Mouse (Mus musculus) effector memory CD4-positive, alpha-beta T cell, adult 5 months (primary cell): ENCODE data around the gene Ddx52. TPM values are rescaled to one million over a fixed set of nuclear protein-coding genes. Genes with fewer than 3 reads are reported as not detected.

Experiments used
- polyA plus RNA-seq: library from polyadenylated mRNA; unstranded; fragments of 100-300 nt; shearing (Covaris generic); gene quantifications from one replicate; pipeline ENCODE4 v1.2.1, GENCODE M21; 2017

The Ddx52 gene
- polyA plus RNA-seq = 47.9 TPM

DNA sequence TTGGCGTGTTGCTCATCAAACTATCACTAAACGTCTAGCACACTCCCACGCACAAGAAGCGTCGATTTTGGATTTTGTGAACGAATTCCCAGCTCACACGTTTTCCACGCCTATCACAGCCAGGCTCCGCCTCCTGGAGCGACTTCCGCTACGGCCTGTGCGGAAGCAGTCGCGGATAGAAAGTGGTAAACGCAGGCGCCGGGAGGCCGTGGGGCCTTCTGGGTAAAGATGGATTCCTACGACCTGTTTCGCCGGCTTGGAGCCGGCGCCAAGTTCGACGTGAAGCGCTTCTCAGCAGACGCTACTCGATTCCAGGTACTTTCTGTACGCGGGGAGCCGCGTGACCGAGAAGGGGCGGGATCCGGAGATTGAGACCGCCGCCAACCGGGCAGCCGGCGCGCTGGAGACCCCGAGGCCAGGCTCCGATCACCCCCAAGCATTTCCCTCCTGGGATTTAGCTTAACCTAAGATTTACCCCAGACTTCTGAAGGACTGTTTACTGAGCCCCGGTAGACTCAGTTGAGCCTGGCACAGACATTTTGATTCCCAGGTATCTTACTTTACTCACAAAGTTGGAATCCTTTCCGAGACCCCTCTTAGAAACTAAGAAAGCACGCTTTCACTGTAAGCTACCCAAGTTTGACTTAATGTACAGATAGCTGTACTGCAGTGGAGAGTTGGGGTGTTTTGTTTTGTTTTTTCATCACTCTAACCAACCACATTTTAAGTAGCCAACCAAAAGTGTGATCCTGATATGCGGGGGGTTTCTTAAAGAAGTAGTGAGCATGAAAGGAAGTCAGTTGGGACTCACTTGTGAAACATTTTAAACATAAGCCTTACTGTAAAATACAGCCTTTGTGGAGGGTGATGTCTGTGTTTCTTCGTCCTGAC lies at the start of gene Ddx52:
Ddx52 (plus strand) TSS at position 113 of the 891 bp plus-strand sequence.

DNA sequence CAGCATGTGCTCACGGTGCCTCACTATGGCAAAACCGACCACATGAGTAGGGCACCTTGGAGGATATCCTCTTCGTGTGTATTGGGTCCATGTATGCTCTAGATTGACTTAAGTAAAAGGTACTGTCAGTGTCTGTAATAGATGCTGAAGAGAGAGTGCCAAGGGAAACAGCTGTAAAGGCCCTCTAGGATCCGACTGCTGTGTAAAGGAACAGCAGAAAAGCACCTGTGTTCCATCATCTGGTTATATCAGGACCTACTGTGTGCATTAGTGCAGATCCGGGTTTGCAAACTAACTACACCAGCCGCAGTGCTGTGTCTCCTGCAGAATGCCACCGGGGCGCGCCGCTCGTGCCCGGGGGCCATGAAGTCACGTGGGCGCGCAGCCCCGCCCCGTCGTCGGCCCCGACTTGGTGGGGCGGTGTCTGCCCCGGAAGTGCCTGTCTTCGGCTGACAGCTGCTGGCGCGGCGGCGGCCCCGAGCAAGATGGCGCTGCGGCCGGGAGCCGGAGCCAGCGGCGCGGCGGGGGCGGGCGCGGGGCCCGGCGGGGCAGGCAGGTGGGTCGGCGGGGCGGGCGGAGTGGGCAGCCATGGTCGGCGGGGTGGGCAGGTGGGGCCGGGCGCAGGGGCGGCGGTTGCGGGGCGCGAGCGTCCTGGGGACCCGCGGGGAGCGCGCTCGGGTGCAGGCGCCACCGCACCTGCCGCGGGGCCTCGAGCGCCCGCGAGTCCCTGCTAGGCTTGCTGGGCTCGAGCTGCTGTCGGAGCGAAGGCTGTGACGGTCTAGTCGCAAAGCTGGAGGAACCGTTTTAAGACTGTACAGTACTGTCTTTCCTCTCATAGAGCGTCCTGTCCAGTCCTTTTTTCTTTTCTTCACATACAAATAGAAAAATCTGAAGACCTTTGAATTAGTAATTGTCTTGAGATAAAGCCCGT lies 22.4 kb downstream of the Ddx52 start, which contains the start of gene Synrg:
Synrg (plus strand) TSS at position 438 of the 931 bp plus-strand sequence.

Other genes with a start within 250 kb of the Ddx52 start
- gene Wfdc17, start 238.1 kb upstream of the Ddx52 start, polyA plus RNA-seq = not detected
- gene Wfdc18, start 233.0 kb upstream of the Ddx52 start, polyA plus RNA-seq = not detected
- not detected for gene Wfdc21, start 195.1 kb upstream of the Ddx52 start, polyA plus RNA-seq
- gene Heatr6, start 188.4 kb upstream of the Ddx52 start, polyA plus RNA-seq = 27.3 TPM
- 0.15 TPM for gene Hnf1b, start 92.0 kb upstream of the Ddx52 start, polyA plus RNA-seq
- 36.7 TPM for gene Synrg, start 22.4 kb downstream of the Ddx52 start, polyA plus RNA-seq
- 10.1 TPM for gene Dusp14, start 127.2 kb downstream of the Ddx52 start, polyA plus RNA-seq
- gene Tada2a, start 187.5 kb downstream of the Ddx52 start, polyA plus RNA-seq = 6.2 TPM
- gene Acaca, start 187.6 kb downstream of the Ddx52 start, polyA plus RNA-seq = 12.7 TPM
- gene Gm11437, start 225.4 kb downstream of the Ddx52 start, polyA plus RNA-seq = not detected